In genomic region chr2:131370828-131371227, GRCm38 (mm10) we compare ENCODE assay signal across 16 mouse cellular contexts. TPM values are rescaled to one million over a fixed set of nuclear protein-coding genes. Genes with fewer than 3 reads are reported as not detected.
DNase-seq lines count a peak whose midpoint lies in the region.
"Had no signal": no experiment of that assay in that cellular context is flagged by ENCODE, and none has a peak within 500 bp of the region (broad histone marks: within the 10 kb centered on the region; RNA-seq: fewer than 3 reads in every experiment).

No protein-coding gene starts in this region.

- peak; percentile 43 for DNase-seq in heart, adult 11 months
- no peak for DNase-seq in heart, postnatal 25 days (ENCODE audit: low spot score)
- peak; percentile 52 for DNase-seq in kidney, adult 9 months
- no peak for DNase-seq in kidney, adult 18-20 months
- DNase-seq in urinary bladder, postnatal 14 days (ENCODE audit: low spot score): peak; percentile 24
- no peak for DNase-seq in urinary bladder, postnatal 36 days (ENCODE audit: low spot score in 2 of 2)
- no peak for DNase-seq in cerebellum, adult 18-20 months
- DNase-seq: adrenal gland, postnatal 10 days; cerebellum, adult 11 months; cerebellum, adult 8-10 months; cerebellum, postnatal 10 days; cerebellum, postnatal 36 days; embryo, embryonic 11 days; gastrocnemius, postnatal 25 days; heart, adult 2 months; heart, postnatal 14 days had no signal

- intact Hi-C loops in heart, postnatal 25 days (cut with DNase I): no loop called here

RNA-seq across cellular contexts. Expression of gene Rnf24, which starts 18.1 kb away (rescaled TPM):
- 1 to 10 TPM; 3.6 to 3.9 TPM for total RNA-seq in heart, postnatal 25 days (2021)

Comparison
In these comparisons a context has a peak if more than half of its experiments do, and no peak if none do; other contexts are left out.
1. DNase-seq: peak in heart, adult 11 months (single experiment), kidney, adult 9 months (single experiment) and urinary bladder, postnatal 14 days (single experiment); none in heart, postnatal 25 days (single experiment), kidney, adult 18-20 months (single experiment), urinary bladder, postnatal 36 days (0 of 2) and cerebellum, adult 18-20 months (0 of 2).